Mouse (Mus musculus) ES-Bruce4 (cell line): ENCODE measurements around the gene Krba1. TPM values are rescaled to one million over a fixed set of nuclear protein-coding genes. Genes with fewer than 3 reads are reported as not detected.

Experiments
- H3K27ac ChIP-seq: 2 replicates; pipeline ENCODE4 v1.5.1; 2012; ENCODE audit warnings: low read length, inconsistent platforms; ENCODE audit not compliant: insufficient read depth
- H3K27me3 ChIP-seq: 2 replicates; pipeline ENCODE4 v1.6.1; 2012; ENCODE audit warnings: mild to moderate bottlenecking, low read length, inconsistent platforms; ENCODE audit not compliant: control insufficient read depth, poor library complexity, insufficient read depth, severe bottlenecking
- H3K36me3 ChIP-seq: 2 replicates; pipeline ENCODE4 v1.6.1; 2012; ENCODE audit warnings: inconsistent platforms, mild to moderate bottlenecking, low read length, moderate library complexity; ENCODE audit not compliant: control insufficient read depth, poor library complexity, insufficient read depth, severe bottlenecking
- H3K4me1 ChIP-seq: one replicate; pipeline ENCODE4 v1.8.1; 2011; ENCODE audit warnings: low read length; ENCODE audit not compliant: control insufficient read depth, insufficient read depth
- H3K4me3 ChIP-seq: 2 replicates; pipeline ENCODE4 v1.5.1; 2011; ENCODE audit warnings: low read depth, mild to moderate bottlenecking, low read length
- H3K9ac ChIP-seq: 2 replicates; pipeline ENCODE4 v1.6.1; 2012; ENCODE audit warnings: low read depth, mild to moderate bottlenecking, inconsistent platforms; ENCODE audit not compliant: poor library complexity, severe bottlenecking
- H3K9me3 ChIP-seq: replicated peaks from 2 replicates; pipeline ENCODE4 v1.6.1; 2012; ENCODE audit warnings: mild to moderate bottlenecking, low read length, inconsistent platforms; ENCODE audit not compliant: control insufficient read depth, poor library complexity, insufficient read depth, severe bottlenecking
- CTCF ChIP-seq: IDR thresholded peaks from one replicate; pipeline ENCODE4 v1.8.1; 2011; ENCODE audit warnings: low read depth, low read length
- EP300 ChIP-seq: IDR thresholded peaks from 2 replicates; pipeline ENCODE4 v1.6.1; 2011; ENCODE audit warnings: low read depth, low read length; ENCODE audit not compliant: insufficient read depth
- POLR2A ChIP-seq: IDR thresholded peaks from one replicate; pipeline ENCODE4 v1.8.1; 2011; ENCODE audit warnings: low read length; ENCODE audit not compliant: insufficient read depth
- polyA plus RNA-seq: library from polyadenylated mRNA; stranded (reverse); fragments of >200 nt; gene quantifications from 2 replicates; pipeline ENCODE4 v1.2.4, GENCODE M21; 2011; ENCODE audit warnings: low read depth; ENCODE audit not compliant: missing spikeins, insufficient read depth, insufficient read length

The Krba1 gene
- polyA plus RNA-seq, 1 experiment: 17.8 TPM

DNA sequence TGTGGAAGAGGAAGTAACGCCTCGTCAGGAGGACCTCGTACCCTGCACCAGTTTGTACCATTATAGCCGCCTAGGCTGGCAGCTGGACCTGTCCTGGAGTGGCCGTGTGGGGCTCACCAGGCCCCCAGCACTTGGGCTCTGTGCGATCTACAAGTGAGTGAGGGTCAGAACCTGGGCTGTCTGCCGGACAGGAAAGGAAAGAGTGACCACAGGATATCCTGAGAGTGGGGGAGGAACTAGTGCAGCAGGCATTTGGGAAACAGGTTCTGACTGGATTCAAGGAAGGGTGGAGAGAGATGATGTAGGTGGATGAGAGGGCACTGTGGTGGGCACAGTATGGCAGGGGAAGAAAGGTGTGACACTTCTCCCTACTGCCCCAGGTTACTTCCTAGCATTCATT lies 53.1 kb downstream of the Krba1 start:
- Histone ChIP-seq H3K9me3 (no peaks in the 10 kb centered on the region), H3K27ac (no peak overlapping the region), H3K4me1 (no peaks in the 10 kb centered on the region), H3K4me3 (no peak overlapping the region), H3K9ac (no peak overlapping the region), H3K36me3 (no peaks in the 10 kb centered on the region), H3K27me3 (no peaks in the 10 kb centered on the region; the same call in 1 of the 2 replicates)
- TF ChIP-seq EP300 (no peak), CTCF (no peak), POLR2A (no peak)

GRCm38 (mm10) chr6:48452151-48452550 lies 56.8 kb downstream of the Krba1 start:
- H3K9ac ChIP-seq: no peak overlapping the region
- H3K27me3 ChIP-seq: no peaks in the 10 kb centered on the region
- H3K36me3 ChIP-seq: no peaks in the 10 kb centered on the region
- no peaks in the 10 kb centered on the region for H3K4me1 ChIP-seq
- no peak overlapping the region for H3K4me3 ChIP-seq
- no peaks in the 10 kb centered on the region for H3K9me3 ChIP-seq
- TF ChIP-seq CTCF: no peak
- no peak for TF ChIP-seq EP300
- no peak for TF ChIP-seq POLR2A
- no peak overlapping the region for H3K27ac ChIP-seq

DNA sequence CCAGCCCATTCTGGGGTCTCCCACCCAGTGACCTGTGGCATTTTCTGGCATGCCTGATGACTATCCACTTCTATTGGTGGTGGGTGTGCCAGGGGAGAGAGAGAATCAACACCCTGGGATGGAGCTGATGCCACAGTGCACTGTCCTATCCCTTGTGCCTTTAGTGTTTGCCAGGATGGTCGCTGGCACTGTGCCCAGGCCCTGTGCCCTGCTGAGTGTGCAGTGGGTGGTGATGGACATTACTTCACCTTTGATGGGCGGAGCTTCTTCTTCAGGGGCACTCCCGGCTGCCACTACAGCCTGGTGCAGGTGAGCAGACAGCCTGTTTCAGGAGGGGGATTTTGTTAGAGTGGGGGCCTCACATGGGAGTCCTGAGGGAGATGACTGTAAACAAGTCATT lies 57.4 kb downstream of the Krba1 start:
- Histone ChIP-seq H3K36me3 (no peaks in the 10 kb centered on the region), H3K27ac (no peak overlapping the region), H3K4me1 (no peaks in the 10 kb centered on the region), H3K9ac (no peak overlapping the region), H3K9me3 (no peaks in the 10 kb centered on the region), H3K27me3 (no peaks in the 10 kb centered on the region), H3K4me3 (no peak overlapping the region)
- TF ChIP-seq CTCF (no peak), POLR2A (no peak)

DNA sequence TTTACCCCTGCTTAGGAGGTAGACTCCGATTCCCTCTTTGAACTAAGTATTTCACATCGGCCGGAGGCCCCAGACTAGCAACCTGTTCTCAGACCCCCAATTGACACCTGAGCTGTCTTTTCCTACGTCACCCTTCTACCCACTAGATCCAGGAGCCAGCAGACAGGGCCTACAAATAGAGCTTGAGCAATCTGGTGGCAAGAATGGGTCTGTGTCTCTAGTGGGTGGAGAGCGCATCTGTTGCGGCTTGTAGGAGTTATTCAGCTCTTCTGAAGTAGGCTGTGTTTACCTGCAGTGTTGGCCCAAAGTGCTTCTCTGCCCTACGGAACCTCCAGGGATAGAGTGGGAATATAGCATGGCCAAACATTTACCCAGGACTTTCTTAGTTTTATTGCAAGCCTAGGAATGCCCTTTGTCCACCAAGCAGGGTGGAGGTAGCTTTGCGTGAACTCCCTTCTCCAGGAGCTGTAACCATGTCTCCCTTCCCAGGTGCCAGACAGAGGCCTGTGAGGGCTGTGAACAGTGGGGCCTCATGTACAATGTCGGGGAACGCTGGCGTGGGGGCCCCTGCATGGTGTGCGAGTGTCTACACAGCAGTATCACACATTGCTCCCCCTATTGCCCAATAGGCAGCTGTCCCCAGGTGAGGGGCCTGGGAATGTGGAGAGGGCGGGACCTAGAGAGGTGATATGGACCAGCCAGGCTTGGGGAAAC lies 69.7 kb downstream of the Krba1 start:
- H3K27ac ChIP-seq: no peak overlapping the region

DNA sequence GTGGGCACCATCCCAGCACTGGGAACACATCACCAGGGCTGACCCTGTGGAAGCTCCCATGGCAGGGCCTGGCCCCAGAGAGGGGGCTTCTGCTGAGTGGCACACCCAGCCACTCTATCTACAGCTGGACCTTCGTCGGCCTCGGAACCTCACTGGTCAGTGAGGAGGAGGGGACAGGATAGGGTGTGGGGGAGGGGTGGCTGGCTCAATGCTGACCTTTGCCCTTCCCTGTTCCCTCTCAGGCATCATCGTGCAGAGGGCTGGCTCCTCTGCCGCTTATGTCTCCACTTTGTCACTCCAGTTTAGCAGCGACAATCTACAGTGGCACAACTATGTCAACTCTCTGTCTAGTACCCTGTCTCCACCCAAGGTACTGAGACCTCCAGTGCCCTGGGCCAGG lies 71.3 kb downstream of the Krba1 start:
- Histone ChIP-seq H3K9ac (no peak overlapping the region), H3K27ac (no peak overlapping the region), H3K36me3 (no peaks in the 10 kb centered on the region), H3K27me3 (no peaks in the 10 kb centered on the region), H3K4me3 (no peak overlapping the region), H3K9me3 (no peaks in the 10 kb centered on the region), H3K4me1 (no peaks in the 10 kb centered on the region)
- TF ChIP-seq EP300 (no peak), POLR2A (no peak), CTCF (no peak)

More for the DNA sequence above, 69.7 kb downstream of the Krba1 start:
- no peak overlapping the region for H3K9ac ChIP-seq
- no peaks in the 10 kb centered on the region for H3K4me1 ChIP-seq
- no peak overlapping the region for H3K4me3 ChIP-seq
- TF ChIP-seq POLR2A: no peak
- no peak for TF ChIP-seq EP300
- TF ChIP-seq CTCF: no peak
- H3K36me3 ChIP-seq: no peaks in the 10 kb centered on the region
- no peaks in the 10 kb centered on the region for H3K9me3 ChIP-seq
- H3K27me3 ChIP-seq: no peaks in the 10 kb centered on the region

DNA sequence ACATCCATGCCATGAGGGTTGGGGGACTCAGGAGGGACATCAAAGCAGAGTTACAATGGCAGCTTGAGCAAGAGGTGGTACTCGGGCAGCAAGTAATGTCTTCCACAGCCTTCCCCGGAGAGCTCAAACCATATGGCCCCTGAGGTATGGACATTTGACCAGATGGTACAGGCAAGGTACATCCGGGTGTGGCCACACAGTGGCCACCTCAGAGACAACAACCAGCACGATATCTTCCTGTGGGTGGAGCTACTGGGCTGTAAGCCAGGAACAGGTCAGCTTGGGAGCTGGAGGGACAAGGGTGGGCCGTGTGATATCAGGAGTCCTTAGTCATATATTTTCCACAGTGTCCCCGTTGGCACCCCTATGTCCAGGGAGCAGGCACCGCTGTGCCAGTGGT lies 72.1 kb downstream of the Krba1 start:
- no peaks in the 10 kb centered on the region for H3K9me3 ChIP-seq
- H3K4me1 ChIP-seq: no peaks in the 10 kb centered on the region
- no peak overlapping the region for H3K4me3 ChIP-seq
- H3K36me3 ChIP-seq: no peaks in the 10 kb centered on the region
- no peaks in the 10 kb centered on the region for H3K27me3 ChIP-seq
- no peak overlapping the region for H3K27ac ChIP-seq
- no peak overlapping the region for H3K9ac ChIP-seq
- TF ChIP-seq POLR2A: no peak
- no peak for TF ChIP-seq EP300
- no peak for TF ChIP-seq CTCF

Other genes with a start within 250 kb of the Krba1 start
- 3.3 and 4.9 TPM in 2 replicates for gene Zfp467, start 50.2 kb downstream of the Krba1 start, polyA plus RNA-seq
- gene Sspo, start 52.6 kb downstream of the Krba1 start, polyA plus RNA-seq: 0.19 and 0.29 TPM in 2 replicates
- 16.9 and 20.3 TPM in 2 replicates for gene Atp6v0e2, start 142.0 kb downstream of the Krba1 start, polyA plus RNA-seq
- 6.2 and 12.1 TPM in 2 replicates for gene Lrrc61, start 159.2 kb downstream of the Krba1 start, polyA plus RNA-seq
- 0.90 TPM in 1 of 2 replicates, not detected in the other for gene Rarres2, start 177.2 kb downstream of the Krba1 start, polyA plus RNA-seq
- gene Gm45021, start 194.0 kb downstream of the Krba1 start, polyA plus RNA-seq: not detected in 2 replicates
- gene Repin1, start 198.3 kb downstream of the Krba1 start, polyA plus RNA-seq: 12.5 and 13.3 TPM in 2 replicates
- not detected in 2 replicates for gene Gm44965, start 198.4 kb downstream of the Krba1 start, polyA plus RNA-seq
- gene Zfp775, start 206.5 kb downstream of the Krba1 start, polyA plus RNA-seq: 3.2 and 6.0 TPM in 2 replicates
- gene AI854703, start 231.2 kb downstream of the Krba1 start, polyA plus RNA-seq: 0.29 and 0.36 TPM in 2 replicates